Mouse (Mus musculus) cerebellum, adult 9-10 months (tissue): Measurements from ENCODE around the gene Gmfg.
A peak's percentile ranks its signal among the peaks of the same experiment; 100 is the strongest.

Experiments
- DNase-seq: peaks from one replicate; pipeline ENCODE4 v3.0.0; 2022

Gmfg gene

GRCm38 (mm10) chr7:28438771-28439170, 1.5 kb downstream of the Gmfg start:
- no peak for DNase-seq

GRCm38 (mm10) chr7:28440739-28441138, 3.5 kb downstream of the Gmfg start:
- no peak for DNase-seq

GRCm38 (mm10) chr7:28441776-28442485, 4.7 kb downstream of the Gmfg start:
- DNase-seq = no peak

- DNase-seq = no peak
Measured at GRCm38 (mm10) chr7:28442688-28443087, 5.4 kb downstream of the Gmfg start.

- DNase-seq = no peak
Measured at GRCm38 (mm10) chr7:28444344-28444974, 7.2 kb downstream of the Gmfg start.

GRCm38 (mm10) chr7:28446446-28446845, 9.2 kb downstream of the Gmfg start:
- peak; percentile 81 for DNase-seq

- DNase-seq = no peak
Measured at GRCm38 (mm10) chr7:28447101-28447830, 10.0 kb downstream of the Gmfg start.

GRCm38 (mm10) chr7:28447865-28448820, 10.9 kb downstream of the Gmfg start:
- no peak for DNase-seq

GRCm38 (mm10) chr7:28451531-28452360, 14.5 kb downstream of the Gmfg start, which contains the start of gene Lrfn1:
TSS of gene Lrfn1 (plus strand) at chr7:28451980.
- peak; percentile 54 for DNase-seq

- no peak for DNase-seq
Measured at GRCm38 (mm10) chr7:28452361-28453005, 15.2 kb downstream of the Gmfg start.

- no peak for DNase-seq
Measured at GRCm38 (mm10) chr7:28460361-28460760, 23.1 kb downstream of the Gmfg start.

GRCm38 (mm10) chr7:28462769-28463168, 25.5 kb downstream of the Gmfg start:
- no peak for DNase-seq

- peak; percentile 94 for DNase-seq
Measured at GRCm38 (mm10) chr7:28464416-28465212, 27.4 kb downstream of the Gmfg start.

- DNase-seq = no peak
Measured at GRCm38 (mm10) chr7:28466721-28467212, 29.5 kb downstream of the Gmfg start.

- no peak for DNase-seq
Measured at GRCm38 (mm10) chr7:28467213-28467751, 30.0 kb downstream of the Gmfg start.

GRCm38 (mm10) chr7:28476191-28476590, 38.9 kb downstream of the Gmfg start:
- no peak for DNase-seq

- DNase-seq = no peak
Measured at GRCm38 (mm10) chr7:28477363-28477762, 40.1 kb downstream of the Gmfg start.

GRCm38 (mm10) chr7:28478854-28479253, 41.6 kb downstream of the Gmfg start:
- no peak for DNase-seq

- no peak for DNase-seq
Measured at GRCm38 (mm10) chr7:28482854-28483253, 45.6 kb downstream of the Gmfg start.

- DNase-seq = no peak
Measured at GRCm38 (mm10) chr7:28484192-28484591, 46.9 kb downstream of the Gmfg start.
